Mouse (Mus musculus) layer of hippocampus, adult 2 months (tissue): ENCODE data around the gene Cwf19l2. TPM values are rescaled to one million over a fixed set of nuclear protein-coding genes. Genes with fewer than 3 reads are reported as not detected.
A peak's percentile ranks its signal among the peaks of the same experiment; 100 is the strongest.
"Not testable (repeated sequence)": the region's sequence is repeated elsewhere in the genome, so short reads cannot be mapped to it uniquely, and the experiment has no call there.

Source experiments
- DNase-seq, 2 experiments: peaks; one replicate each; pipeline ENCODE4 v3.0.0; 2022; ENCODE audit warnings: low spot score in 2 of 2
- H3K27ac ChIP-seq: fragments of 200-600 bp; 2 replicates; pipeline ENCODE4 v1.8.1; 2022
- H3K4me3 ChIP-seq: fragments of 200-600 bp; 2 replicates; pipeline ENCODE4 v1.8.1; 2022; ENCODE audit warnings: mild to moderate bottlenecking
- CTCF ChIP-seq: fragments of 200-600 bp; conservative IDR thresholded peaks from 2 replicates; pipeline ENCODE4 v1.8.1; 2022; ENCODE audit warnings: antibody characterized with exemption, mild to moderate bottlenecking, moderate library complexity
- long read RNA-seq, 2 experiments: library from polyadenylated mRNA; stranded (forward); transcript quantifications; one replicate each; pipeline ENCODE4 v2.0.0; 2021; ENCODE audit warnings: borderline mapping rate in 2 of 2
- total RNA-seq, 2 experiments: library from RNA; stranded (reverse); gene quantifications; 2 replicates each; pipeline ENCODE4 v1.2.3; 2021

Cwf19l2 gene
- 10 to 100 TPM; 21.8 to 24.4 TPM for total RNA-seq
- long read RNA-seq, experiment 1, full-length matches to known transcripts, result 8 of 17 reads
- long read RNA-seq, experiment 1, partial matches to known transcripts, result 0 of 17 reads
- long read RNA-seq, experiment 1, other reads (novel, unspliced or antisense), result 9 of 17 reads
- long read RNA-seq, experiment 2, full-length matches to known transcripts, result 13 of 21 reads
- long read RNA-seq, experiment 2, partial matches to known transcripts, result 1 of 21 reads
- long read RNA-seq, experiment 2, other reads (novel, unspliced or antisense), result 7 of 21 reads

GRCm38 (mm10) chr9:3403251-3404208 is at the start of gene Cwf19l2:
TSS of gene Cwf19l2 (plus strand) at chr9:3403592.
- DNase-seq, result peak; percentile 81 to 93
- Histone ChIP-seq H3K4me3 (peak within 1 kb of the TSS; percentile 98), H3K27ac (peak within 1 kb of the TSS; percentile 87)
- TF ChIP-seq CTCF, result peak; percentile 76

GRCm38 (mm10) chr9:3376323-3376722 is 27.1 kb upstream of the Cwf19l2 start:
- not testable (repeated sequence) for H3K4me3 ChIP-seq, DNase-seq, H3K27ac ChIP-seq

GRCm38 (mm10) chr9:3404372-3404771 is 980 bp downstream of the Cwf19l2 start:
- Histone ChIP-seq H3K4me3 (peak overlapping the region; percentile 98), H3K27ac (peak overlapping the region; percentile 87)
- no peak for TF ChIP-seq CTCF
- peak; percentile 8 to 13 for DNase-seq

GRCm38 (mm10) chr9:3439555-3440300 is 36.3 kb downstream of the Cwf19l2 start:
- not testable (repeated sequence) for H3K4me3 ChIP-seq, H3K27ac ChIP-seq, DNase-seq
- 0 out of 2 replicates have a peak, but pooled peaks have one; percentile 11 for TF ChIP-seq CTCF

GRCm38 (mm10) chr9:3471897-3472296 is 68.5 kb downstream of the Cwf19l2 start:
- Histone ChIP-seq H3K4me3 (no peak overlapping the region), H3K27ac (no peak overlapping the region)
- DNase-seq, result no peak
- TF ChIP-seq CTCF, result no peak

- TF ChIP-seq CTCF, result peak; percentile 79
- Histone ChIP-seq H3K27ac (no peak overlapping the region), H3K4me3 (no peak overlapping the region)
- DNase-seq, result peak; percentile 7 to 24
Observed at GRCm38 (mm10) chr9:3518645-3519044, 115.3 kb downstream of the Cwf19l2 start.

- DNase-seq, result peak in 1 of 2 experiments; percentile 10
- TF ChIP-seq CTCF, result no peak
- H3K4me3 ChIP-seq, result no peak overlapping the region
- H3K27ac ChIP-seq, result no peak overlapping the region
Observed at GRCm38 (mm10) chr9:3519178-3519577, 115.8 kb downstream of the Cwf19l2 start.

- no peak for TF ChIP-seq CTCF
- H3K27ac ChIP-seq, result no peak overlapping the region
- no peak overlapping the region for H3K4me3 ChIP-seq
- DNase-seq, result no peak
Observed at GRCm38 (mm10) chr9:3521031-3521430, 117.6 kb downstream of the Cwf19l2 start.

Other genes with a start within 250 kb of the Cwf19l2 start
- gene Alkbh8, start 68.5 kb upstream of the Cwf19l2 start, total RNA-seq, result 10 to 100 TPM; 35.8 to 44.2 TPM
- 10 to 100 TPM; 62.7 to 66.9 TPM for gene Gucy1a2, start 129.2 kb downstream of the Cwf19l2 start, total RNA-seq